Mouse (Mus musculus) G1E (cell line): ENCODE measurements around the gene Dnttip2. TPM values are rescaled to one million over a fixed set of nuclear protein-coding genes. Genes with fewer than 3 reads are reported as not detected.
A peak's percentile ranks its signal among the peaks of the same experiment; 100 is the strongest.

Experiments
- ATAC-seq: 2 replicates; pipeline ENCODE4 v1.8.0; 2016; ENCODE audit warnings: mild to moderate bottlenecking; ENCODE audit not compliant: insufficient number of reproducible peaks, poor library complexity, low FRiP score, severe bottlenecking; ENCODE audit errors: extremely low read depth
- DNase-seq: peaks from one replicate; pipeline ENCODE4 v3.0.0; 2012; ENCODE audit warnings: low spot score
- H3K27me3 ChIP-seq: 2 replicates; pipeline ENCODE4 v1.6.1; 2012; ENCODE audit warnings: mild to moderate bottlenecking, low read length, inconsistent platforms; ENCODE audit not compliant: insufficient read depth
- H3K36me3 ChIP-seq: replicated peaks from 2 replicates; pipeline ENCODE3; 2012; ENCODE audit warnings: mild to moderate bottlenecking, inconsistent platforms
- H3K4me1 ChIP-seq: 2 replicates; pipeline ENCODE4 v1.6.1; 2012; ENCODE audit warnings: low read depth, low read length, inconsistent platforms, mixed read lengths; ENCODE audit not compliant: insufficient read depth
- H3K4me3 ChIP-seq: 2 replicates; pipeline ENCODE4 v1.5.1; 2012; ENCODE audit warnings: low read depth, mild to moderate bottlenecking, inconsistent platforms, low read length, moderate library complexity, mixed read lengths
- H3K9me3 ChIP-seq: replicated peaks from 2 replicates; pipeline ENCODE4 v1.6.1; 2012; ENCODE audit warnings: inconsistent platforms
- CTCF ChIP-seq: IDR thresholded peaks from 2 replicates; pipeline ENCODE4 v1.5.1; 2012; ENCODE audit warnings: low read depth, low read length, inconsistent platforms, mixed read lengths
- GATA1 ChIP-seq: IDR thresholded peaks from 2 replicates; pipeline ENCODE4 v1.6.1; 2012; ENCODE audit warnings: borderline replicate concordance, low read length, inconsistent platforms, mixed read lengths
- GATA2 ChIP-seq: IDR thresholded peaks from 2 replicates; pipeline ENCODE4 v1.6.1; 2012; ENCODE audit warnings: low read depth, low read length, inconsistent platforms, borderline replicate concordance
- POLR2AphosphoS5 ChIP-seq: IDR thresholded peaks from 2 replicates; pipeline ENCODE4 v1.6.1; 2012; ENCODE audit warnings: low read depth, low read length, inconsistent platforms; ENCODE audit not compliant: insufficient replicate concordance
- TAL1 ChIP-seq: conservative IDR thresholded peaks from 2 replicates; pipeline ENCODE4 v1.6.1; 2012; ENCODE audit warnings: low read depth, low read length, inconsistent platforms, mixed read lengths
- polyA plus RNA-seq: library from polyadenylated mRNA; stranded (reverse); fragments of >175 nt; gene quantifications from 2 replicates; pipeline ENCODE4 v1.2.3, GENCODE M21; 2012
- total RNA-seq, 2 experiments: library from RNA; stranded (forward) in 1 of 2; stranded (reverse) in 1 of 2; fragments of 200-1000 nt in 1 of 2; fragments of >200 nt in 1 of 2; fragmentation: Nextera tagmentation in 1 of 2; gene quantifications; 2 replicates each; pipeline ENCODE4 v1.2.3; 2014 to 2017

Dnttip2 gene
- total and polyA plus RNA-seq, 3 experiments: 16.7 to 158 (median 138) TPM

DNA sequence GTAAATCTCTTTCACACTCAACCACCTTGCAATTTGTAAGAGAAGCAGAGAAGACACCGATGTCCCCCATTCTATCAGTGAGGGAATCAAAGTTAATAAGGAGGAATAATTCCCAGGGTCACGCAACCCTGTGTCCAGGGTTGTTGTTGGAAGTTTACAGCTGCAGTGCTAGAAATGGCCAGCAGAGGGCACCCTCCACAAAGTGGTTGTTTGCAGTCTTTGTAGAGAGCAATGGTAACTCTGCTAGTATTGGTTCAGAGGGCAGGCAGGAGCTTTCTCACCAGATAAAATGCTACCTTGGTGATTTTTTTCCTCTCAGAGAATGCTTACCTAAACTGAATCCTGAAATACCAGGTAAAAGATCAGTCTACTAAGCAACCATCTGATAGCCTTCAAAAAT lies 37.9 kb downstream of the Dnttip2 start:
- peaks cover 3% of the 10 kb centered on the region; the same call in 1 of the 2 replicates for H3K4me1 ChIP-seq
- no peak for ATAC-seq
- H3K36me3 ChIP-seq: no peaks in the 10 kb centered on the region
- TF ChIP-seq GATA1 (no peak), GATA2 (no peak), POLR2AphosphoS5 (no peak), CTCF (peak; percentile 83)
- peaks cover 5% of the 10 kb centered on the region; the same call in 1 of the 2 replicates for H3K27me3 ChIP-seq
- no peak overlapping the region for H3K4me3 ChIP-seq
- DNase-seq: peak; percentile 37
- peaks cover 6% of the 10 kb centered on the region for H3K9me3 ChIP-seq

DNA sequence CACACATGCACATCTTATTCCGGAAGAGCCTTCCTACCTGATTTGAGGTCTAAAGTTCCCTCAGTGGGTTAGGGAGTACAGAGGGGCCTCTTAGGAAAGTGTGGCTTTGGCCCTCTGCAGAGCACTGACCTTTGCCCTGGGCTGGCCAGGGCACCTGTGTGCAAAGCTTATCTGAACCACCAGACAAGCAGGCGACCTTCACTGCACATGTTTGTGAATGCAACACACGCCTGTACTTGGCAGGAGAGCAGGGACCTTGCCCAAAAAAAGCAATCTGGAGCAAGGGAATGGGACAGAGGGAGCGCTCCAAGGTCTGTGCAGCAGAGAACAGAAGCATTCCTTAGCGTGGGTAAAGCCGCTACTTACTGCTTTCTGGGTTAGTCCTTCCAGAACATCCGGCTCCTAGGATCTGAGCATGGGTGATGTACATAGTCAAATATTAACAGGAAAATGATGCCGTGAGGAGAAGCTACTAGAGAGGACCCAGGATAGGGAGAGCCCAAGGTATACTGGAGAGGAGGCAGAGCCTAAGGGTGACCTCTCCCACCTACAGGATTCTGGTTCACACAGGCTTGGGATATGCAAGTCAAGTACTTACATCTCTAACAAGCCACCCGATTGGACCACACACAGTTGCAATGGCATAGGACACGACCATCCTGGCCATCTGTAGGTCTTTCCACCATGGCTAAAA lies 38.9 kb downstream of the Dnttip2 start:
- DNase-seq (no peak), ATAC-seq (no peak)
- no peak overlapping the region for H3K4me3 ChIP-seq
- no peaks in the 10 kb centered on the region for H3K36me3 ChIP-seq
- peaks cover 5% of the 10 kb centered on the region for H3K9me3 ChIP-seq
- peaks cover 3% of the 10 kb centered on the region; the same call in 1 of the 2 replicates for H3K4me1 ChIP-seq
- peaks cover 5% of the 10 kb centered on the region; the same call in 1 of the 2 replicates for H3K27me3 ChIP-seq
- TF ChIP-seq GATA2: no peak
- TF ChIP-seq CTCF: no peak
- no peak for TF ChIP-seq TAL1
- no peak for TF ChIP-seq POLR2AphosphoS5
- no peak for TF ChIP-seq GATA1

DNA sequence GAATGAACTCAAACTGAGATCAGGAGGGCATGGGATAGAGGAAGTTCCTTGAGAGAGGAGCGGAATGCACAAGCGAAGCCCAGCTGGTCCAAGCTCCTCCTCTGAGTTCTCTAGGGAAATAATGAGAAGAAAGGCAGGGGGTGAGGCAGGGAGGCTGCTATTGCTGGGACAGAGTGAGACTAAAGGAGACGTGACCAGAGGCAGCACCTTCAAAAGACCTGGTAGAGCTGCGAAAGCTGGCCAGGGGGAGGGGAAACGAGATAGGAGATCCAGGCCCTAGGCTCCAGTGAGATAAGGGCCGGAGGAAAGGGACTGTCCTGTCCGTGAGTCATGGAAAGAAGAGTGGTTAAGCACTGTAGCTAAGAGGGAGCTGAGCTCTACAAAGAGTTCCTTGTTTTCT lies 39.7 kb downstream of the Dnttip2 start:
- Histone ChIP-seq H3K36me3 (no peaks in the 10 kb centered on the region), H3K9me3 (no peaks in the 10 kb centered on the region), H3K4me3 (no peak overlapping the region), H3K27me3 (peaks cover 5% of the 10 kb centered on the region; the same call in 1 of the 2 replicates), H3K4me1 (no peaks in the 10 kb centered on the region; the same call in 1 of the 2 replicates)
- no peak for ATAC-seq
- DNase-seq: no peak
- TF ChIP-seq GATA1 (no peak), POLR2AphosphoS5 (no peak), TAL1 (no peak), GATA2 (no peak), CTCF (no peak)

DNA sequence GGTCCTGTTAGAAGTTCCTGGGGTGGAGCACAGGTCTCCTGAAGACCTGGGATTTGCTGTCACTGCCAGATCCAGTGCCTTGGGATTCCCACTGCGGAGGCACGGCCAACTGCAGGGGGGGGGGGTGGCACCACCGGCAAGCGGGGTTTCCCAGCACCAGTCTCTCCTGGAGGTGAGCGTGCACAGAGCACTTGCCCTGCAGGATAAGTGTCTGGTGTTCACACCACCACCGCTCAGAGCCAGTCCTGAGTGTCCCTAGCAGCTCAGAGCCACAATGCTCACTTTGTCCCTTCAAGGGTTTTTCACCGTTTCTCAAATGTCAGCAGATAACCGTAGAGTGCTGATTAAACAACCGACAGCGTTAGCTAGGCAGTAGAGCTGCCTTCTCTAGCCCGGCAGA lies 42.4 kb downstream of the Dnttip2 start:
- TF ChIP-seq POLR2AphosphoS5: no peak
- no peak for TF ChIP-seq TAL1
- TF ChIP-seq GATA2: no peak
- TF ChIP-seq GATA1: no peak
- TF ChIP-seq CTCF: no peak

DNA sequence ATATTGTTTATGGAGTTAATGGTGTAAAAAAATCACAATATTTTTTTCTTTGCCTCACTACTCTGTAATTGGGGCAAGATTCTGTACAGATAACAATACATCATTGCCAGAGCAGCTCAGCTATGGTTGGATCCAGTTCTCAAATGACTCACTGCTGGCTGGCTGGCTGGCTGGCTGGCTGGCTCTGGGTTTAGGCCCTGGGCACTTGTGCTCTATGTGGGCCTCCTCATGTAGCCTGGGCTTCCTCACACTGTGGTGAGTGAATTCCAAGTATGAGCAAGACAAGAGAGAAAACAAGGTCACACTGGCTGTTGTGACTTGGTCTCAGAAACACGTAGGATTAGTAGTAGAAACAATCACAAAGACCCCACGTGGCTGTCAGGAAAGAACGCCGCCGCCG lies 43.2 kb downstream of the Dnttip2 start:
- Histone ChIP-seq H3K27me3 (peaks cover 5% of the 10 kb centered on the region; the same call in 1 of the 2 replicates), H3K9me3 (no peaks in the 10 kb centered on the region), H3K36me3 (no peaks in the 10 kb centered on the region), H3K4me3 (no peak overlapping the region), H3K4me1 (no peaks in the 10 kb centered on the region; the same call in 1 of the 2 replicates)
- DNase-seq (no peak), ATAC-seq (no peak)
- no peak for TF ChIP-seq CTCF
- TF ChIP-seq GATA2: no peak
- TF ChIP-seq TAL1: no peak
- no peak for TF ChIP-seq POLR2AphosphoS5
- no peak for TF ChIP-seq GATA1

More for the DNA sequence above, 42.4 kb downstream of the Dnttip2 start:
- H3K4me3 ChIP-seq: no peak overlapping the region
- ATAC-seq (no peak), DNase-seq (no peak)
- no peaks in the 10 kb centered on the region; the same call in 1 of the 2 replicates for H3K4me1 ChIP-seq
- H3K27me3 ChIP-seq: peaks cover 5% of the 10 kb centered on the region; the same call in 1 of the 2 replicates
- no peaks in the 10 kb centered on the region for H3K9me3 ChIP-seq
- no peaks in the 10 kb centered on the region for H3K36me3 ChIP-seq

DNA sequence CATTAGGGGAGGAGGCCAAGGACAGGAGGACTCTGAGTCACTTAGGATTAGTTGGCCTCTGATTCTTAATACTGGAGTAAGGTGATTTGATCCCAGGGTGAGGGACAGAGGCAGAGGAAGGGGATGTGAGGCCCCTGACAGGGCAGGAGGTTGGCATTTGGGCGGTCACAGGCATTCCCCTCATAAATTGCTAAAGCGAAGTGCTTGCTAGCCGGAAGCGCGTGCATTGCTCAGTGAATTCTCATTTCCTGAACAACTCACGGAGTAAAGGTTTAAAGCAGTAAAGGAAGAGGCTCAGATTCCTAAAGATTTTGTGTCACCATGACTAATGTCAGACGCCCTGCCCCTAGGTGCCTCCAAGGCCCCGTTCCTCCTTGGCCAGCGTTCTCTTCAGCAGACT lies 48.0 kb downstream of the Dnttip2 start:
- Histone ChIP-seq H3K9me3 (no peaks in the 10 kb centered on the region), H3K4me3 (no peak overlapping the region), H3K4me1 (no peaks in the 10 kb centered on the region; the same call in 1 of the 2 replicates), H3K36me3 (no peaks in the 10 kb centered on the region), H3K27me3 (no peaks in the 10 kb centered on the region)
- TF ChIP-seq GATA2: no peak
- TF ChIP-seq GATA1: no peak
- TF ChIP-seq TAL1: no peak
- TF ChIP-seq POLR2AphosphoS5: no peak
- TF ChIP-seq CTCF: no peak
- no peak for ATAC-seq
- DNase-seq: no peak
